Mouse (Mus musculus): ENCODE results near the gene Cd101. TPM values are rescaled to one million over a fixed set of nuclear protein-coding genes. Genes with fewer than 3 reads are reported as not detected.

The Cd101 gene
- polyA plus RNA-seq, 1 experiment from 2014 or later = 0.26 TPM

- Histone ChIP-seq H3K9ac (ENCODE audit: low read depth, low read length) (no peak overlapping the region), H3K9me3 (replicated peaks; ENCODE audit: control insufficient read depth, low read length) (no peaks in the 10 kb centered on the region), H3K4me1 (ENCODE audit: control insufficient read depth, insufficient read depth, low read length) (peaks cover 7% of the 10 kb centered on the region), H3K4me2 (no peak overlapping the region), H3K4me3 (ENCODE audit: low read depth, low read length) (no peak overlapping the region), H3K27me3 (ENCODE audit: control insufficient read depth, insufficient read depth, low read length) (no peaks in the 10 kb centered on the region), H3K36me3 (ENCODE audit: control insufficient read depth, insufficient read depth, low read length) (no peaks in the 10 kb centered on the region), H3K27ac (ENCODE audit: low read depth, low read length) (no peak overlapping the region)
- no peak for ATAC-seq (replicated peaks; ENCODE audit: insufficient number of reproducible peaks, low FRiP score, low TSS enrichment)
- WGBS (ENCODE audit: insufficient replicate concordance) = 68% methylated on average over 12 of the region's 12 CpGs
Measured at GRCm38 (mm10) chr3:100989417-100989816, 39.9 kb downstream of the Cd101 start.

GRCm38 (mm10) chr3:100979290-100979689 lies 50.1 kb downstream of the Cd101 start:
- ATAC-seq (replicated peaks; ENCODE audit: insufficient number of reproducible peaks, low FRiP score, low TSS enrichment) = no peak
- Histone ChIP-seq H3K36me3 (ENCODE audit: control insufficient read depth, insufficient read depth, low read length) (no peaks in the 10 kb centered on the region), H3K4me3 (ENCODE audit: low read depth, low read length) (no peak overlapping the region), H3K27me3 (ENCODE audit: control insufficient read depth, insufficient read depth, low read length) (no peaks in the 10 kb centered on the region), H3K4me1 (ENCODE audit: control insufficient read depth, insufficient read depth, low read length) (no peaks in the 10 kb centered on the region), H3K9ac (ENCODE audit: low read depth, low read length) (no peak overlapping the region), H3K9me3 (replicated peaks; ENCODE audit: control insufficient read depth, low read length) (no peaks in the 10 kb centered on the region), H3K4me2 (no peak overlapping the region), H3K27ac (ENCODE audit: low read depth, low read length) (no peak overlapping the region)
- WGBS (ENCODE audit: insufficient replicate concordance) = 73% methylated on average over 8 of the region's 8 CpGs

DNA sequence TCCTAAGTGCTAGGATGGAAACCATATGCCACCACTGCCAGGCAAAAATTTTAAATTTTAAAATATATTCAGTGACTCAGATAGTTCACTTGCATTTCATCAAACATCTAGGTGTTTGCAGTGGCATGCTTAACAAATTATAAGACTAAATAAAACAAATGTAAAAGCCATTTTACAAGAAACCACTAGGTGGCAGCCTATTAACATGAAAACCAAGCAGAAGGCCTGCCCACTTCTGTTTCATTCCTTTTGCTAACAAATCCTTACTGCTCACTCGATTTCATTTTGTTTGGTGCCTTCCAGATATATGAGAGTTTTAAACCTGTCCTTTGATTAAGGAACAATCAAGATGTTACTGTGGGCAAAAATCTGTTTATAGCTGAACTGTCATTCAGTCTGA lies 55.5 kb downstream of the Cd101 start:
- no peak for ATAC-seq (replicated peaks; ENCODE audit: insufficient number of reproducible peaks, low FRiP score, low TSS enrichment)
- Histone ChIP-seq H3K9me3 (replicated peaks; ENCODE audit: control insufficient read depth, low read length) (no peaks in the 10 kb centered on the region), H3K4me2 (no peak overlapping the region), H3K36me3 (ENCODE audit: control insufficient read depth, insufficient read depth, low read length) (no peaks in the 10 kb centered on the region), H3K4me3 (ENCODE audit: low read depth, low read length) (no peak overlapping the region), H3K27ac (ENCODE audit: low read depth, low read length) (no peak overlapping the region), H3K9ac (ENCODE audit: low read depth, low read length) (no peak overlapping the region), H3K27me3 (ENCODE audit: control insufficient read depth, insufficient read depth, low read length) (no peaks in the 10 kb centered on the region), H3K4me1 (ENCODE audit: control insufficient read depth, insufficient read depth, low read length) (peaks cover 4% of the 10 kb centered on the region; the same call in 1 of the 2 replicates)
- 10% methylated on average over 1 of the region's 1 CpGs for WGBS (ENCODE audit: insufficient replicate concordance)

GRCm38 (mm10) chr3:100969176-100969917 lies 60.0 kb downstream of the Cd101 start, which contains the start of gene Ttf2:
Ttf2 (minus strand) TSS chr3:100969663.
- ATAC-seq (replicated peaks; ENCODE audit: insufficient number of reproducible peaks, low FRiP score, low TSS enrichment) = peak; percentile 98
- under 1% methylated on average over 40 of the region's 40 CpGs for WGBS (ENCODE audit: insufficient replicate concordance)
- H3K27ac ChIP-seq (ENCODE audit: low read depth, low read length) = peak within 1 kb of the TSS; percentile 54; the same call in 1 of the 2 replicates

DNA sequence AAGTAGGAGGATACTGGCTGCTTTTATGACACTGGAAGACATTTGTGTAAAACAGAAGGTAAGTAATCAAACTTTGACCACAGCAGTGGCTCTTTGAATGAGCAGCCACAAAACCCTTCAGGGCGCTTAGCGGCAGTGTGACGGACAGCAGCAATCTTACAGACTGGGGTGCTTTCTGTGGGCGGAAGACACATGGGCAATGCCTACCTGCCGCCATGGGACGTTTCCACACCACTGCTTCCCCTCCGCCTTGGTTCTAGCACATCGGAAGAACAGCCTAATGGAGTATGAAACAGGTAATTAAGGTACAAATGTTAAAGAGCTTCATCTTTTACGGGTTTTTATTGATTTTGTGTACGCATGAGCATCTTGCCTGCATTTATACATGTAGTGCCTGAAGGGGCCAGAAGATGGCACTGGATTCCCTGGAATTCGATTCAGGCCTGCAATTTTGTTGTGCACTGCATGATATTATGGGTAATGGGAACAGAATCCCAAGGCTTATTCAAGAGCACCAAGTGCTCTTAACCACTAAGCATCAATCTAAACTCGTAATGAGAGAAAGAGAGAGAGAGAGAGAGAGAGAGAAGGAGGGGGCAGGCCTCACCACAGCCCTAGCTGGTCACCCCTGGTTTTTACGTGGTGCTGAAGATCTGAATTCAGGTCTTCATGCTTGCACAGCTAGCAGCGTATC lies 65.4 kb downstream of the Cd101 start:
- Histone ChIP-seq H3K36me3 (ENCODE audit: control insufficient read depth, insufficient read depth, low read length) (peaks cover 21% of the 10 kb centered on the region), H3K4me2 (no peak overlapping the region), H3K4me1 (ENCODE audit: control insufficient read depth, insufficient read depth, low read length) (peaks cover 4% of the 10 kb centered on the region; the same call in 1 of the 2 replicates), H3K4me3 (ENCODE audit: low read depth, low read length) (no peak overlapping the region), H3K9me3 (replicated peaks; ENCODE audit: control insufficient read depth, low read length) (no peaks in the 10 kb centered on the region), H3K27me3 (ENCODE audit: control insufficient read depth, insufficient read depth, low read length) (no peaks in the 10 kb centered on the region), H3K27ac (ENCODE audit: low read depth, low read length) (no peak overlapping the region), H3K9ac (ENCODE audit: low read depth, low read length) (no peak overlapping the region)
- WGBS (ENCODE audit: insufficient replicate concordance) = 86% methylated on average over 14 of the region's 14 CpGs
- no peak for ATAC-seq (replicated peaks; ENCODE audit: insufficient number of reproducible peaks, low FRiP score, low TSS enrichment)

More at GRCm38 (mm10) chr3:100969176-100969917, 60.0 kb downstream of the Cd101 start, which contains the start of gene Ttf2:
- peak within 1 kb of the TSS; percentile 76 for H3K4me2 ChIP-seq
- peaks cover 8% of the 10 kb centered on the region; the same call in 1 of the 2 replicates for H3K4me1 ChIP-seq (ENCODE audit: control insufficient read depth, insufficient read depth, low read length)
- no peaks in the 10 kb centered on the region for H3K27me3 ChIP-seq (ENCODE audit: control insufficient read depth, insufficient read depth, low read length)
- peak within 1 kb of the TSS; percentile 80 for H3K9ac ChIP-seq (ENCODE audit: low read depth, low read length)
- H3K36me3 ChIP-seq (ENCODE audit: control insufficient read depth, insufficient read depth, low read length) = no peaks in the 10 kb centered on the region
- H3K9me3 ChIP-seq (replicated peaks; ENCODE audit: control insufficient read depth, low read length) = no peaks in the 10 kb centered on the region
- H3K4me3 ChIP-seq (ENCODE audit: low read depth, low read length) = peak within 1 kb of the TSS; percentile 85

DNA sequence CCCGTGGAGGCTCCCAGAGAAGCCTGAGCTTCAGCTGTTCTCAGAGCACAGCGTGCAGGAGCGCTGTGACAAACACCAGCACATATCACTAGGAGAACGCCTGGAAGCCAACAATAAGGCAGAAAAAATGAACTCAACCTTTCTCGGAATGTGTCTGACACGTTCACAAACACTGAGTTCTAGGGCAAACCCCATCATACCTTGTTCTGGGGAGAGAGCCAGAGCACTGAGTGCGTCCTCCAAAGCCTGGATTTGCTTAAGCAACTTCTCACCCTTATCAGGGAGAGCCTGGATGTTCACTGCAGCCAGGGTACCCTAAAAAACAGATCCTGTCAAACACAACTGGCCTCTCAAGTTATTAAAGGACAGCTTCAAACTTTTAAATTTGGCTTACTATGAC lies 67.9 kb downstream of the Cd101 start:
- Histone ChIP-seq H3K36me3 (ENCODE audit: control insufficient read depth, insufficient read depth, low read length) (peaks cover 29% of the 10 kb centered on the region), H3K27ac (ENCODE audit: low read depth, low read length) (peak overlapping the region; percentile 57; the same call in 1 of the 2 replicates), H3K9me3 (replicated peaks; ENCODE audit: control insufficient read depth, low read length) (no peaks in the 10 kb centered on the region), H3K4me1 (ENCODE audit: control insufficient read depth, insufficient read depth, low read length) (no peaks in the 10 kb centered on the region), H3K9ac (ENCODE audit: low read depth, low read length) (0 out of 2 replicates have a peak overlapping the region, but pooled peaks have one; percentile 36), H3K27me3 (ENCODE audit: control insufficient read depth, insufficient read depth, low read length) (no peaks in the 10 kb centered on the region), H3K4me2 (no peak overlapping the region), H3K4me3 (ENCODE audit: low read depth, low read length) (no peak overlapping the region)
- WGBS (ENCODE audit: insufficient replicate concordance) = 70% methylated on average over 7 of the region's 7 CpGs
- ATAC-seq (replicated peaks; ENCODE audit: insufficient number of reproducible peaks, low FRiP score, low TSS enrichment) = no peak

GRCm38 (mm10) chr3:100961007-100961406 lies 68.3 kb downstream of the Cd101 start:
- peaks cover 30% of the 10 kb centered on the region for H3K36me3 ChIP-seq (ENCODE audit: control insufficient read depth, insufficient read depth, low read length)
- ATAC-seq (replicated peaks; ENCODE audit: insufficient number of reproducible peaks, low FRiP score, low TSS enrichment) = no peak
- no peak overlapping the region for H3K4me2 ChIP-seq
- no peaks in the 10 kb centered on the region for H3K4me1 ChIP-seq (ENCODE audit: control insufficient read depth, insufficient read depth, low read length)
- no peak overlapping the region for H3K4me3 ChIP-seq (ENCODE audit: low read depth, low read length)
- peak overlapping the region; percentile 57 for H3K27ac ChIP-seq (ENCODE audit: low read depth, low read length)
- WGBS (ENCODE audit: insufficient replicate concordance) = 54% methylated on average over 5 of the region's 5 CpGs
- 0 out of 2 replicates have a peak overlapping the region, but pooled peaks have one; percentile 36 for H3K9ac ChIP-seq (ENCODE audit: low read depth, low read length)
- no peaks in the 10 kb centered on the region for H3K9me3 ChIP-seq (replicated peaks; ENCODE audit: control insufficient read depth, low read length)
- no peaks in the 10 kb centered on the region for H3K27me3 ChIP-seq (ENCODE audit: control insufficient read depth, insufficient read depth, low read length)

- no peak for ATAC-seq (replicated peaks; ENCODE audit: insufficient number of reproducible peaks, low FRiP score, low TSS enrichment)
- Histone ChIP-seq H3K9me3 (replicated peaks; ENCODE audit: control insufficient read depth, low read length) (no peaks in the 10 kb centered on the region), H3K36me3 (ENCODE audit: control insufficient read depth, insufficient read depth, low read length) (peaks cover 33% of the 10 kb centered on the region), H3K4me3 (ENCODE audit: low read depth, low read length) (no peak overlapping the region), H3K9ac (ENCODE audit: low read depth, low read length) (no peak overlapping the region), H3K4me1 (ENCODE audit: control insufficient read depth, insufficient read depth, low read length) (no peaks in the 10 kb centered on the region), H3K27me3 (ENCODE audit: control insufficient read depth, insufficient read depth, low read length) (no peaks in the 10 kb centered on the region), H3K27ac (ENCODE audit: low read depth, low read length) (no peak overlapping the region), H3K4me2 (no peak overlapping the region)
Measured at GRCm38 (mm10) chr3:100954616-100955015, 74.7 kb downstream of the Cd101 start.

Measured in heart, embryonic 11.5 days (tissue).